Mouse (Mus musculus) frontal cortex, adult 2 months (tissue): ENCODE data around the gene 4930519G04Rik. TPM values are rescaled to one million over a fixed set of nuclear protein-coding genes. Genes with fewer than 3 reads are reported as not detected.
"Not testable (repeated sequence)": the region's sequence is repeated elsewhere in the genome, so short reads cannot be mapped to it uniquely, and the experiment has no call there.

ENCODE experiments used
- DNase-seq, 2 experiments: peaks; one replicate each; pipeline ENCODE4 v3.0.0; 2022; ENCODE audit warnings: low spot score in 1 of 2; ENCODE audit errors: extremely low spot score in 1 of 2
- polyA plus RNA-seq: library from polyadenylated mRNA; depleted of rRNA; stranded (reverse); fragments of >200 nt; gene quantifications from 2 replicates; pipeline ENCODE4 v1.2.3, GENCODE M21; 2012; rRNA removed

4930519G04Rik gene
- polyA plus RNA-seq, 1 experiment, result not detected

GRCm38 (mm10) chr5:114902413-114902812, 48.9 kb downstream of the 4930519G04Rik start:
- DNase-seq, result peak in 1 of 2 experiments; percentile 25

- no peak for DNase-seq
Observed at GRCm38 (mm10) chr5:114908598-114909305, 55.3 kb downstream of the 4930519G04Rik start.

- DNase-seq, result no peak
Observed at GRCm38 (mm10) chr5:114913686-114914085, 60.2 kb downstream of the 4930519G04Rik start.

- DNase-seq, result peak; percentile 44 to 61
Observed at GRCm38 (mm10) chr5:114914855-114915254, 61.4 kb downstream of the 4930519G04Rik start.

- DNase-seq, result no peak
Observed at GRCm38 (mm10) chr5:114915854-114916253, 62.4 kb downstream of the 4930519G04Rik start.

- DNase-seq, result no peak
Observed at GRCm38 (mm10) chr5:114916777-114917176, 63.3 kb downstream of the 4930519G04Rik start.

- not testable (repeated sequence) for DNase-seq
Observed at GRCm38 (mm10) chr5:114917357-114917756, 63.9 kb downstream of the 4930519G04Rik start.

GRCm38 (mm10) chr5:114921551-114922365, 68.3 kb downstream of the 4930519G04Rik start:
- DNase-seq, result no peak

GRCm38 (mm10) chr5:114922366-114922731, 68.9 kb downstream of the 4930519G04Rik start:
- DNase-seq, result no peak

- DNase-seq, result no peak
Observed at GRCm38 (mm10) chr5:114922998-114923473, 69.6 kb downstream of the 4930519G04Rik start, which contains the start of gene Oasl1. Gene Oasl1, plus strand, starts transcription at chr5:114923240.

- DNase-seq, result no peak
Observed at GRCm38 (mm10) chr5:114926153-114926684, 72.8 kb downstream of the 4930519G04Rik start.

- DNase-seq, result no peak
Observed at GRCm38 (mm10) chr5:114926753-114927152, 73.3 kb downstream of the 4930519G04Rik start.

GRCm38 (mm10) chr5:114931626-114932025, 78.2 kb downstream of the 4930519G04Rik start:
- no peak for DNase-seq

GRCm38 (mm10) chr5:114933206-114933605, 79.7 kb downstream of the 4930519G04Rik start:
- no peak for DNase-seq

Other genes with a start within 250 kb of the 4930519G04Rik start
- gene Trpv4, start 195.2 kb upstream of the 4930519G04Rik start, polyA plus RNA-seq, result 1.9 and 2.2 TPM in 2 replicates
- gene Gltp, start 162.7 kb upstream of the 4930519G04Rik start, polyA plus RNA-seq, result 51.5 and 58.9 TPM in 2 replicates
- 19.9 and 20.3 TPM in 2 replicates for gene Tchp, start 145.9 kb upstream of the 4930519G04Rik start, polyA plus RNA-seq
- gene Ankrd13a, start 79.0 kb upstream of the 4930519G04Rik start, polyA plus RNA-seq, result 32.8 and 33.0 TPM in 2 replicates
- 48.1 and 49.1 TPM in 2 replicates for gene Git2, start 78.1 kb upstream of the 4930519G04Rik start, polyA plus RNA-seq
- gene 1500011B03Rik, start 30.2 kb upstream of the 4930519G04Rik start, polyA plus RNA-seq, result 223 and 253 TPM in 2 replicates
- 0.25 and 0.40 TPM in 2 replicates for gene Gm9936, start 5.0 kb downstream of the 4930519G04Rik start, polyA plus RNA-seq
- 8.3 and 8.7 TPM in 2 replicates for gene Oasl2, start 43.3 kb downstream of the 4930519G04Rik start, polyA plus RNA-seq
- 0.48 and 0.78 TPM in 2 replicates for gene Oasl1, start 69.6 kb downstream of the 4930519G04Rik start, polyA plus RNA-seq
- 112 and 115 TPM in 2 replicates for gene 2210016L21Rik, start 88.5 kb downstream of the 4930519G04Rik start, polyA plus RNA-seq
- not detected in 2 replicates for gene Hnf1a, start 117.4 kb downstream of the 4930519G04Rik start, polyA plus RNA-seq
- gene Sppl3, start 157.5 kb downstream of the 4930519G04Rik start, polyA plus RNA-seq, result 70.2 and 71.3 TPM in 2 replicates
- not detected in 2 replicates for gene Gm10401, start 244.6 kb downstream of the 4930519G04Rik start, polyA plus RNA-seq